Mouse (Mus musculus) spleen, adult 2 months (tissue): ENCODE results near the gene Apbb2. TPM values are rescaled to one million over a fixed set of nuclear protein-coding genes. Genes with fewer than 3 reads are reported as not detected.

Experiments
- DNase-seq, 2 experiments: peaks; one replicate each; pipeline versions ENCODE4 v3.0.0 to v3.0.0-alpha.2; 2012 to 2021; ENCODE audit warnings: low spot score in 2 of 2, low read depth in 1 of 2
- H3K27ac ChIP-seq: fragments of 200-500 bp; 2 replicates; pipeline ENCODE4 v1.5.1; 2012; ENCODE audit warnings: low read length, inconsistent platforms; ENCODE audit not compliant: insufficient read depth
- H3K27me3 ChIP-seq: fragments of 200-500 bp; 2 replicates; pipeline ENCODE4 v1.6.1; 2012; ENCODE audit warnings: mild to moderate bottlenecking, moderate library complexity, low read length, inconsistent platforms; ENCODE audit not compliant: control insufficient read depth, insufficient read depth
- H3K36me3 ChIP-seq: fragments of 200-500 bp; 2 replicates; pipeline ENCODE4 v1.6.1; 2012; ENCODE audit warnings: mild to moderate bottlenecking, low read length, inconsistent platforms; ENCODE audit not compliant: control insufficient read depth, insufficient read depth
- H3K4me1 ChIP-seq: fragments of 200-500 bp; 2 replicates; pipeline ENCODE4 v1.6.1; 2011; ENCODE audit warnings: inconsistent platforms; ENCODE audit not compliant: control insufficient read depth, insufficient read depth, insufficient read length
- H3K4me3 ChIP-seq: fragments of 200-500 bp; 2 replicates; pipeline ENCODE4 v1.5.1; 2011; ENCODE audit warnings: mild to moderate bottlenecking, inconsistent platforms; ENCODE audit not compliant: insufficient read depth, insufficient read length; ENCODE audit errors: extremely low read depth
- CTCF ChIP-seq: fragments of 200-500 bp; IDR thresholded peaks from 2 replicates; pipeline ENCODE4 v1.5.1; 2011; ENCODE audit warnings: mild to moderate bottlenecking, inconsistent platforms; ENCODE audit not compliant: insufficient read depth, insufficient read length, insufficient replicate concordance; ENCODE audit errors: extremely low read depth
- POLR2A ChIP-seq: fragments of 200-500 bp; IDR thresholded peaks from 2 replicates; pipeline ENCODE4 v1.6.1; 2011; ENCODE audit warnings: low read depth, low read length, inconsistent platforms
- WGBS: fragments of 180-500 bp; shearing (Covaris S2); methylation state at CpG from one replicate; pipeline ENCODE4 v1.1.7; 2018; 5-methylcytosine and 5-hydroxymethylcytosine counted together
- polyA plus RNA-seq: library from polyadenylated mRNA; depleted of rRNA; stranded (reverse); fragments of >200 nt; gene quantifications from 2 replicates; pipeline ENCODE4 v1.2.3, GENCODE M21; 2012

Apbb2 gene
- polyA plus RNA-seq, 1 experiment, result 2.6 TPM

GRCm38 (mm10) chr5:66525002-66525401, 93.6 kb downstream of the Apbb2 start:
- WGBS, result 33% methylated on average over 4 of the region's 4 CpGs
- H3K27ac ChIP-seq, result no peak overlapping the region

GRCm38 (mm10) chr5:66523681-66524503, 94.7 kb downstream of the Apbb2 start:
- H3K27me3 ChIP-seq, result no peaks in the 10 kb centered on the region
- H3K27ac ChIP-seq, result no peak overlapping the region
- TF ChIP-seq CTCF (no peak), POLR2A (no peak)

More at GRCm38 (mm10) chr5:66525002-66525401, 93.6 kb downstream of the Apbb2 start:
- Histone ChIP-seq H3K4me1 (peaks cover 3% of the 10 kb centered on the region), H3K27me3 (no peaks in the 10 kb centered on the region), H3K4me3 (no peak overlapping the region), H3K36me3 (no peaks in the 10 kb centered on the region)
- TF ChIP-seq CTCF (no peak), POLR2A (no peak)
- DNase-seq, result peak in 1 of 2 experiments; percentile 17

GRCm38 (mm10) chr5:66521250-66521649, 97.3 kb downstream of the Apbb2 start:
- H3K4me3 ChIP-seq, result no peak overlapping the region
- H3K27me3 ChIP-seq, result no peaks in the 10 kb centered on the region
- WGBS, result 76% methylated on average over 2 of the region's 2 CpGs
- peaks cover 3% of the 10 kb centered on the region for H3K4me1 ChIP-seq
- DNase-seq, result no peak
- TF ChIP-seq POLR2A, result no peak
- TF ChIP-seq CTCF, result no peak
- no peak overlapping the region for H3K27ac ChIP-seq
- H3K36me3 ChIP-seq, result no peaks in the 10 kb centered on the region

More at GRCm38 (mm10) chr5:66523681-66524503, 94.7 kb downstream of the Apbb2 start:
- Histone ChIP-seq H3K4me3 (no peak overlapping the region), H3K4me1 (peaks cover 3% of the 10 kb centered on the region), H3K36me3 (no peaks in the 10 kb centered on the region)
- peak in 1 of 2 experiments; percentile 35 for DNase-seq
- WGBS, result 10% methylated on average over 16 of the region's 16 CpGs

DNA sequence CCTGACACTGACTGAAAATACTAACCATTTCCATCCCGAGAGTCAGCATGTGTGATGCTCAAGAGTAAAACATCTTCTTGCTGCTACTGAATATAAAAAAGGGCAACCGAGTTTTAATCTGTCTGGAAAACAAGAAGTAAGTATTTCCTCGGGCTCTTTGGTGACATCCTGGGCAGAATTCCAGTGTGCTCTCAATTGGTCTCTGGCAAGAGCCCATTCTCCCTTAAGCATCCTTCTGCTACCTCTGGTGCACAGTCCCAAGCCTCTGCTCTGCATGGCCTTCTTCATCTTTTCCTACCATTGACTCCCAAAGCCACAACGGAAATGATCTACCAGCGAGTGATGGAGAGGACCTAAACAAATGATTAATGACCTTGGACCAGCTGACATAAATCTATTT, 99.1 kb downstream of the Apbb2 start:
- 59% methylated on average over 5 of the region's 5 CpGs for WGBS
- Histone ChIP-seq H3K27ac (no peak overlapping the region), H3K4me1 (peaks cover 3% of the 10 kb centered on the region), H3K27me3 (no peaks in the 10 kb centered on the region), H3K4me3 (no peak overlapping the region), H3K36me3 (no peaks in the 10 kb centered on the region)
- no peak for DNase-seq
- TF ChIP-seq POLR2A, result no peak
- no peak for TF ChIP-seq CTCF

DNA sequence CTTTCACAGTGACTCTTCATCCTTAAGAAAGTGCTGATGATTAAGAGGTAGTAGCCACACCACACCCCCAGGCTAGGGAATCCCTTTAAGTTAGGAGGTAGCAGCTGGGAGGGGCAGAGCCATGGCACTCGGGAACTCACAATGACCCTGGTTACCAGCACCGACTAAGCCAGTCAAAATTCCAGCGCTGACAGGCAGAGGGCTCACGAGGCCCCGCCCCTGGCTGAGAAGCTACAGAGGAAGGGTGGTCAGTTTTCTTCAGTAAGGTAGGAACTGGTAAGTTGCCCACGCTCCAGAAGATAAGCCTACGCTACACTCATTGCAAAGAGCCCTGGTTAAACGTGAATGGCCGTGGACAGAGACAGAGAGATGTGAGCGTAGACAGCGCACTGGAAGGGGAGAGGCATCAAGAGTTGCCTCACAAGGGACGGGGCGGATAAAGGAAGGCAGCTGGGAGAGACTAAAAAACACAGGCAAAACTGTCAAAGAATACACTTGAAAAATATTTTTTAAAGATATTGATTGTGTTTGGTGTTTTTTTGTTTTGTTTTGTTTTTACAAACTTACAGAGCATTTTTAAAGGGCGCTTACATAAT, 100.1 kb downstream of the Apbb2 start:
- WGBS, result 67% methylated on average over 14 of the region's 14 CpGs
- Histone ChIP-seq H3K36me3 (no peaks in the 10 kb centered on the region), H3K4me1 (peaks cover under 1% of the 10 kb centered on the region; the same call in 1 of the 2 replicates), H3K27me3 (no peaks in the 10 kb centered on the region), H3K4me3 (no peak overlapping the region), H3K27ac (no peak overlapping the region)
- no peak for TF ChIP-seq CTCF
- no peak for TF ChIP-seq POLR2A
- DNase-seq, result no peak

DNA sequence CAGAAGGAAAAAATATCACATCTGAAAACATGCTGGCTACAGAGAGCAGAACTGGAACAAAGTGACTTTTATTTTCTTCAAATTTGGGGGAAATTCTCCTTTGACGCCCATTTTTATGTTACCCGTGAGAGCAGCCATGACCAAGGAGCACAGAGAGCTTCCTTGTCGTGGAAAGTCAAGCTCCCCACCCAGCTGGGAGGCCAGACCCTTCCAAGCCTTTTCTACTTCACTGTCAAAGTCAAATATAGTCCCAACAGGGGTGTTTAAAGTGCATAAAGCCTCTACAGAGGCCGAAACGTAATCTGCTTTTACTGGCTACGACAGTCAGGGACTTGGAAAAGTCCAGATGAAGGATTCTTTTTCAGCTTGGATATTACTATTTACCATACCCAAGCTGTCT, 101.1 kb downstream of the Apbb2 start:
- TF ChIP-seq CTCF (no peak), POLR2A (no peak)
- DNase-seq, result no peak
- no peaks in the 10 kb centered on the region for H3K27me3 ChIP-seq
- no peak overlapping the region for H3K27ac ChIP-seq
- no peaks in the 10 kb centered on the region for H3K36me3 ChIP-seq
- H3K4me1 ChIP-seq, result no peaks in the 10 kb centered on the region
- 82% methylated on average over 6 of the region's 6 CpGs for WGBS
- H3K4me3 ChIP-seq, result no peak overlapping the region
